Comparison of ENCODE assay signal across 18 mouse cellular contexts in genomic region chr11:4730096-4730495, GRCm38 (mm10). TPM values are rescaled to one million over a fixed set of nuclear protein-coding genes. Genes with fewer than 3 reads are reported as not detected.
A peak's percentile ranks its signal among the peaks of the same experiment; 100 is the strongest.
DNase-seq lines count a peak whose midpoint lies in the region; ATAC-seq lines count a peak whose summit lies in the region.
"Had no signal": no experiment of that assay in that cellular context is flagged by ENCODE, and none has a peak within 500 bp of the region (broad histone marks: within the 10 kb centered on the region; RNA-seq: fewer than 3 reads in every experiment).

No protein-coding gene starts in this region.

- H3K36me3 ChIP-seq in hindbrain, embryonic 13.5 days = peaks cover 25% of the 10 kb centered on the region
- H3K36me3 ChIP-seq in hindbrain, embryonic 12.5 days = peaks cover 16% of the 10 kb centered on the region; the same call in 1 of the 2 replicates

- ATAC-seq in hindbrain, embryonic 13.5 days (ENCODE audit: low FRiP score) = no peak
- ATAC-seq in hindbrain, embryonic 12.5 days (ENCODE audit: low FRiP score) = no peak
- ATAC-seq in monocyte, adult 5-6 weeks (replicated peaks; ENCODE audit: insufficient number of reproducible peaks, low FRiP score, low TSS enrichment, poor library complexity, severe bottlenecking) = no peak
- ATAC-seq: forebrain, postnatal 0 days; inflammation-experienced regulatory T-cells, adult 6 months had no signal

- 0 out of 2 replicates have a peak, but pooled peaks cover 7% of the 10 kb centered on the region for H3K27me3 ChIP-seq in hindbrain, embryonic 13.5 days
- H3K27me3 ChIP-seq in hindbrain, embryonic 12.5 days = no peaks in the 10 kb centered on the region
- H3K27me3 ChIP-seq: CH12.LX had no signal

- H3K4me2 ChIP-seq in hindbrain, embryonic 13.5 days = no peak overlapping the region
- no peak overlapping the region for H3K4me2 ChIP-seq in hindbrain, embryonic 12.5 days (replicated peaks)
- H3K4me2 ChIP-seq: liver, embryonic 11.5 days; midbrain, embryonic 11.5 days had no signal

- H3K4me3 ChIP-seq in hindbrain, embryonic 13.5 days = no peak overlapping the region
- no peak overlapping the region for H3K4me3 ChIP-seq in hindbrain, embryonic 12.5 days
- H3K4me3 ChIP-seq: hindbrain, embryonic 10.5 days had no signal

- no peaks in the 10 kb centered on the region for H3K9me3 ChIP-seq in hindbrain, embryonic 13.5 days
- no peaks in the 10 kb centered on the region for H3K9me3 ChIP-seq in hindbrain, embryonic 12.5 days (replicated peaks)
- H3K9me3 ChIP-seq: hindbrain, embryonic 10.5 days had no signal

- 82% methylated on average over 6 of the region's 6 CpGs for WGBS in hindbrain, embryonic 13.5 days
- 79% methylated on average over 6 of the region's 6 CpGs for WGBS in hindbrain, embryonic 12.5 days

- DNase-seq in urinary bladder, postnatal 36 days (ENCODE audit: low spot score in 2 of 2) = peak; percentile 33 to 61
- DNase-seq in urinary bladder, postnatal 25 days (ENCODE audit: low spot score) = no peak
- DNase-seq in lung, postnatal 14 days = peak; percentile 6
- DNase-seq in thymus, postnatal 4 days = no peak
- no peak for DNase-seq in cerebellum, postnatal 4 days (ENCODE audit: low spot score in 2 of 2)
- DNase-seq: thymus, postnatal 25 days had no signal

- H3K9ac ChIP-seq in hindbrain, embryonic 13.5 days = no peak overlapping the region
- no peak overlapping the region for H3K9ac ChIP-seq in hindbrain, embryonic 12.5 days
- H3K9ac ChIP-seq: forebrain, postnatal 0 days had no signal

- H3K27ac ChIP-seq in hindbrain, embryonic 13.5 days = 0 out of 2 replicates have a peak overlapping the region, but pooled peaks have one; percentile 12
- no peak overlapping the region for H3K27ac ChIP-seq in hindbrain, embryonic 12.5 days
- H3K27ac ChIP-seq: hindbrain, embryonic 10.5 days; macrophage had no signal

- peaks cover 28% of the 10 kb centered on the region for H3K4me1 ChIP-seq in hindbrain, embryonic 13.5 days (replicated peaks)
- peaks cover 9% of the 10 kb centered on the region; the same call in 1 of the 2 replicates for H3K4me1 ChIP-seq in hindbrain, embryonic 12.5 days

RNA-seq across cellular contexts. Expression of gene Cabp7, which starts 16.5 kb away (rescaled TPM):
- polyA plus RNA-seq in hindbrain, embryonic 13.5 days (2015; fragmentation: Nextera tagmentation; extraction: Ambion mirVana) = 1.3 and 1.4 TPM in 2 replicates
- 1.7 and 2.1 TPM in 2 replicates for polyA plus RNA-seq in hindbrain, embryonic 12.5 days (2016; fragmentation: Nextera tagmentation; extraction: Ambion mirVana)
- 0.85 TPM in 1 of 3 replicates, not detected in the others for total RNA-seq in monocyte, adult 5-6 weeks (2017)
- total RNA-seq: granulocyte monocyte progenitor cell, adult 5-6 weeks had no signal
- polyA plus RNA-seq: small intestine, adult 2 months had no signal

RNA-seq across cellular contexts. Expression of gene Zmat5, which starts 25.6 kb away (rescaled TPM):
- 71.6 and 74.5 TPM in 2 replicates for polyA plus RNA-seq in hindbrain, embryonic 13.5 days (2015; fragmentation: Nextera tagmentation; extraction: Ambion mirVana)
- polyA plus RNA-seq in hindbrain, embryonic 12.5 days (2016; fragmentation: Nextera tagmentation; extraction: Ambion mirVana) = 64.6 and 68.9 TPM in 2 replicates
- total RNA-seq in monocyte, adult 5-6 weeks (2017) = 5.9 to 15.2 TPM (median 8.8 TPM) in 3 replicates

RNA-seq across cellular contexts. Expression of gene Uqcr10, which starts 26.0 kb away (rescaled TPM):
- polyA plus RNA-seq in hindbrain, embryonic 13.5 days (2015; fragmentation: Nextera tagmentation; extraction: Ambion mirVana) = 541 and 557 TPM in 2 replicates
- polyA plus RNA-seq in hindbrain, embryonic 12.5 days (2016; fragmentation: Nextera tagmentation; extraction: Ambion mirVana) = 444 and 517 TPM in 2 replicates
- total RNA-seq in monocyte, adult 5-6 weeks (2017) = 46.1 to 75.5 TPM (median 70.1 TPM) in 3 replicates

Comparison
In these comparisons a context has a peak if more than half of its experiments do, and no peak if none do; other contexts are left out.
1. DNase-seq: peak in urinary bladder, postnatal 36 days (2 of 2) and lung, postnatal 14 days (single experiment); none in urinary bladder, postnatal 25 days (single experiment), thymus, postnatal 4 days (single experiment) and cerebellum, postnatal 4 days (0 of 2).